Mouse (Mus musculus): Measurements from ENCODE around the gene Rorc. TPM values are rescaled to one million over a fixed set of nuclear protein-coding genes. Genes with fewer than 3 reads are reported as not detected.

Rorc gene
- polyA plus RNA-seq, 1 experiment from 2014 or later = 5.4 TPM

- Histone ChIP-seq H3K4me3 (ENCODE audit: low read depth, low read length) (no peak overlapping the region), H3K27ac (ENCODE audit: low read depth) (no peak overlapping the region), H3K9me3 (ENCODE audit: low read length) (no peaks in the 10 kb centered on the region), H3K4me2 (ENCODE audit: low read depth, low read length) (no peak overlapping the region), H3K4me1 (ENCODE audit: insufficient read depth) (no peaks in the 10 kb centered on the region), H3K9ac (replicated peaks) (no peak overlapping the region), H3K36me3 (replicated peaks; ENCODE audit: insufficient read depth, low read length) (no peaks in the 10 kb centered on the region), H3K27me3 (ENCODE audit: insufficient read depth, low read length) (no peaks in the 10 kb centered on the region)
- WGBS (ENCODE audit: insufficient replicate concordance) = 89% methylated on average over 16 of the region's 16 CpGs
- DNase-seq (no peak), ATAC-seq (no peak)
- no peak for TF ChIP-seq EP300 (IDR thresholded peaks at IDR 0.05; ENCODE audit: low read depth)
- TF ChIP-seq CTCF (IDR thresholded peaks at IDR 0.05; ENCODE audit: low read depth) = no peak
Measured at GRCm38 (mm10) chr3:94389420-94389819, 16.8 kb downstream of the Rorc start.

GRCm38 (mm10) chr3:94391001-94391400 lies 18.4 kb downstream of the Rorc start:
- ATAC-seq (no peak), DNase-seq (no peak)
- Histone ChIP-seq H3K27ac (ENCODE audit: low read depth) (no peak overlapping the region), H3K36me3 (replicated peaks; ENCODE audit: insufficient read depth, low read length) (no peaks in the 10 kb centered on the region), H3K4me3 (ENCODE audit: low read depth, low read length) (no peak overlapping the region), H3K9ac (replicated peaks) (no peak overlapping the region), H3K4me2 (ENCODE audit: low read depth, low read length) (no peak overlapping the region), H3K4me1 (ENCODE audit: insufficient read depth) (no peaks in the 10 kb centered on the region), H3K9me3 (ENCODE audit: low read length) (no peaks in the 10 kb centered on the region), H3K27me3 (ENCODE audit: insufficient read depth, low read length) (no peaks in the 10 kb centered on the region)
- no peak for TF ChIP-seq CTCF (IDR thresholded peaks at IDR 0.05; ENCODE audit: low read depth)
- no peak for TF ChIP-seq EP300 (IDR thresholded peaks at IDR 0.05; ENCODE audit: low read depth)
- 85% methylated on average over 5 of the region's 5 CpGs for WGBS (ENCODE audit: insufficient replicate concordance)

GRCm38 (mm10) chr3:94392128-94392527 lies 19.5 kb downstream of the Rorc start:
- DNase-seq (no peak), ATAC-seq (no peak)
- Histone ChIP-seq H3K4me1 (ENCODE audit: insufficient read depth) (no peaks in the 10 kb centered on the region), H3K9ac (replicated peaks) (no peak overlapping the region), H3K27me3 (ENCODE audit: insufficient read depth, low read length) (no peaks in the 10 kb centered on the region), H3K9me3 (ENCODE audit: low read length) (no peaks in the 10 kb centered on the region), H3K4me3 (ENCODE audit: low read depth, low read length) (no peak overlapping the region), H3K4me2 (ENCODE audit: low read depth, low read length) (no peak overlapping the region), H3K27ac (ENCODE audit: low read depth) (no peak overlapping the region), H3K36me3 (replicated peaks; ENCODE audit: insufficient read depth, low read length) (no peaks in the 10 kb centered on the region)
- WGBS (ENCODE audit: insufficient replicate concordance) = 76% methylated on average over 2 of the region's 2 CpGs
- no peak for TF ChIP-seq CTCF (IDR thresholded peaks at IDR 0.05; ENCODE audit: low read depth)

GRCm38 (mm10) chr3:94393049-94393448 lies 20.5 kb downstream of the Rorc start:
- 76% methylated on average over 4 of the region's 4 CpGs for WGBS (ENCODE audit: insufficient replicate concordance)
- no peak for ATAC-seq
- Histone ChIP-seq H3K9me3 (ENCODE audit: low read length) (no peaks in the 10 kb centered on the region), H3K4me2 (ENCODE audit: low read depth, low read length) (no peak overlapping the region), H3K36me3 (replicated peaks; ENCODE audit: insufficient read depth, low read length) (no peaks in the 10 kb centered on the region), H3K9ac (replicated peaks) (no peak overlapping the region), H3K27me3 (ENCODE audit: insufficient read depth, low read length) (0 out of 2 replicates have a peak, but pooled peaks cover 3% of the 10 kb centered on the region), H3K4me3 (ENCODE audit: low read depth, low read length) (no peak overlapping the region), H3K4me1 (ENCODE audit: insufficient read depth) (no peaks in the 10 kb centered on the region), H3K27ac (ENCODE audit: low read depth) (no peak overlapping the region)
- no peak for DNase-seq
- TF ChIP-seq EP300 (IDR thresholded peaks at IDR 0.05; ENCODE audit: low read depth) = no peak
- TF ChIP-seq CTCF (IDR thresholded peaks at IDR 0.05; ENCODE audit: low read depth) = no peak

- H3K4me3 ChIP-seq (ENCODE audit: low read depth, low read length) = no peak overlapping the region
- H3K27ac ChIP-seq (ENCODE audit: low read depth) = no peak overlapping the region
- no peaks in the 10 kb centered on the region for H3K36me3 ChIP-seq (replicated peaks; ENCODE audit: insufficient read depth, low read length)
- H3K9ac ChIP-seq (replicated peaks) = no peak overlapping the region
- TF ChIP-seq CTCF (IDR thresholded peaks at IDR 0.05; ENCODE audit: low read depth) (no peak), EP300 (IDR thresholded peaks at IDR 0.05; ENCODE audit: low read depth) (no peak)
- H3K27me3 ChIP-seq (ENCODE audit: insufficient read depth, low read length) = peaks cover 32% of the 10 kb centered on the region
- H3K9me3 ChIP-seq (ENCODE audit: low read length) = no peaks in the 10 kb centered on the region
- WGBS (ENCODE audit: insufficient replicate concordance) = 77% methylated on average over 1 of the region's 1 CpGs
- DNase-seq = no peak
- H3K4me1 ChIP-seq (ENCODE audit: insufficient read depth) = no peaks in the 10 kb centered on the region
- H3K4me2 ChIP-seq (ENCODE audit: low read depth, low read length) = no peak overlapping the region
- no peak for ATAC-seq
Measured at GRCm38 (mm10) chr3:94396336-94396735, 23.7 kb downstream of the Rorc start.

GRCm38 (mm10) chr3:94396851-94397250 lies 24.3 kb downstream of the Rorc start:
- DNase-seq (no peak), ATAC-seq (no peak)
- Histone ChIP-seq H3K9me3 (ENCODE audit: low read length) (no peaks in the 10 kb centered on the region), H3K27ac (ENCODE audit: low read depth) (no peak overlapping the region), H3K27me3 (ENCODE audit: insufficient read depth, low read length) (peaks cover 33% of the 10 kb centered on the region), H3K36me3 (replicated peaks; ENCODE audit: insufficient read depth, low read length) (no peaks in the 10 kb centered on the region), H3K9ac (replicated peaks) (no peak overlapping the region), H3K4me2 (ENCODE audit: low read depth, low read length) (no peak overlapping the region), H3K4me3 (ENCODE audit: low read depth, low read length) (no peak overlapping the region), H3K4me1 (ENCODE audit: insufficient read depth) (no peaks in the 10 kb centered on the region)
- WGBS (ENCODE audit: insufficient replicate concordance) = 69% methylated on average over 4 of the region's 4 CpGs
- TF ChIP-seq CTCF (IDR thresholded peaks at IDR 0.05; ENCODE audit: low read depth) = no peak
- no peak for TF ChIP-seq EP300 (IDR thresholded peaks at IDR 0.05; ENCODE audit: low read depth)

GRCm38 (mm10) chr3:94398217-94398616 lies 25.6 kb downstream of the Rorc start, which contains the start of gene Lingo4:
Gene Lingo4 (plus strand): TSS chr3:94398517.
- Histone ChIP-seq H3K36me3 (replicated peaks; ENCODE audit: insufficient read depth, low read length) (no peaks in the 10 kb centered on the region), H3K9me3 (ENCODE audit: low read length) (no peaks in the 10 kb centered on the region), H3K4me3 (ENCODE audit: low read depth, low read length) (no peak within 1 kb of the TSS), H3K9ac (replicated peaks) (no peak within 1 kb of the TSS), H3K4me2 (ENCODE audit: low read depth, low read length) (peak within 1 kb of the TSS; percentile 33), H3K27me3 (ENCODE audit: insufficient read depth, low read length) (peaks cover 36% of the 10 kb centered on the region), H3K27ac (ENCODE audit: low read depth) (no peak within 1 kb of the TSS), H3K4me1 (ENCODE audit: insufficient read depth) (no peaks in the 10 kb centered on the region)
- ATAC-seq = no peak
- DNase-seq = no peak
- WGBS (ENCODE audit: insufficient replicate concordance) = 68% methylated on average over 6 of the region's 6 CpGs
- TF ChIP-seq CTCF (IDR thresholded peaks at IDR 0.05; ENCODE audit: low read depth) (no peak), EP300 (IDR thresholded peaks at IDR 0.05; ENCODE audit: low read depth) (no peak)

All from liver, postnatal 0 days (tissue).